Mouse (Mus musculus) B cell, adult 67 days (primary cell): ENCODE data around the gene Ifit3. TPM values are rescaled to one million over a fixed set of nuclear protein-coding genes. Genes with fewer than 3 reads are reported as not detected.

Source experiments
- total RNA-seq, 2 experiments: library from RNA; stranded (reverse); gene quantifications; 4 replicates each; pipeline ENCODE4 v1.2.4; 2023

The Ifit3 gene
- total RNA-seq, result 10 to 100 TPM; 11.4 to 28.0 TPM

GRCm38 (mm10) chr19:34583126-34583766, at the start of gene Ifit3:
TSS of gene Ifit3 (plus strand) at chr19:34583531.

GRCm38 (mm10) chr19:34550534-34551223, 32.7 kb upstream of the Ifit3 start, which contains the start of gene Ifit2:
TSS of gene Ifit2 (plus strand) at chr19:34550694.

GRCm38 (mm10) chr19:34601888-34602287, 18.6 kb downstream of the Ifit3 start, which contains the start of gene Ifit1bl1:
TSS of gene Ifit1bl1 (minus strand) at chr19:34601956.

GRCm38 (mm10) chr19:34607237-34608051, 24.1 kb downstream of the Ifit3 start, which contains the start of gene Ifit3b:
TSS of gene Ifit3b (plus strand) at chr19:34607970.

Other genes with a start within 250 kb of the Ifit3 start
- gene Ch25h, start 108.4 kb upstream of the Ifit3 start, total RNA-seq, result not detected
- 10 to 100 TPM; 52.3 to 53.2 TPM for gene Lipa, start 56.1 kb upstream of the Ifit3 start, total RNA-seq
- gene Ifit2, start 32.8 kb upstream of the Ifit3 start, total RNA-seq, result 10 to 100 TPM in 1 of 2 experiments, 1 to 10 TPM in 1; 5.7 to 13.7 TPM
- 1 to 10 TPM; 3.0 to 7.1 TPM for gene Ifit1bl1, start 18.4 kb downstream of the Ifit3 start, total RNA-seq
- 1 to 10 TPM; 5.2 to 6.5 TPM for gene Ifit3b, start 24.4 kb downstream of the Ifit3 start, total RNA-seq
- gene Ifit1bl2, start 57.2 kb downstream of the Ifit3 start, total RNA-seq, result not detected
- gene Ifit1, start 57.3 kb downstream of the Ifit3 start, total RNA-seq, result 1 to 10 TPM; 1.6 to 5.1 TPM
- not detected for gene Slc16a12, start 163.8 kb downstream of the Ifit3 start, total RNA-seq